Comparison of ENCODE assay signal across 9 mouse cellular contexts in the genomic region with DNA sequence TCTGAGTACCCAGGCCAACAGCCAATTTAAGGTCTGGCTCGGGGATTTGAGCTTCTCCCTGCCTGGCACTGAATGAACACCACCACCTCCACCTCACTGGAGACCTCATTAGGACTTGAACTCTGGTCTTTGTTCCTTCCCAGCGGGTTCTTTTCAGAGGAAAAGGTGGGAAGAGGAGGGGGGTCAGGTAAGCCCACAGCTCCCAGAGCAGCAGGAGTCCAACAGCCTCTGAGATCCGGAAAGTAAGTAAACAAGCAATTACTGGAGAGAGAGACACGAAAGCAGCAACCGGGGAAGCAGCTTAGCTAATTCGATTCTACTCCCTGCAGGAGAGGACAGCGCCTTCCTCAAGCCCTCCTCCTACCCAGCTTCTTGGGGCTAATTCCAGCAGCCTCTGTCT. TPM values are rescaled to one million over a fixed set of nuclear protein-coding genes. Genes with fewer than 3 reads are reported as not detected.
DNase-seq lines count a peak whose midpoint lies in the region; ATAC-seq and TF ChIP-seq lines count a peak whose summit lies in the region.
"Had no signal": no experiment of that assay in that cellular context is flagged by ENCODE, and none has a peak within 500 bp of the region (broad histone marks: within the 10 kb centered on the region; RNA-seq: fewer than 3 reads in every experiment).

No protein-coding gene starts in this region.

- DNase-seq in heart, postnatal 10 days = no peak
- DNase-seq in hindbrain, postnatal 0 days (ENCODE audit: low spot score) = no peak
- DNase-seq in ovary, postnatal 10 days (ENCODE audit: low spot score) = no peak
- no peak for DNase-seq in cerebellum, adult 9-11 months
- no peak for DNase-seq in cerebellum, postnatal 25 days
- DNase-seq: cerebellum, adult 2 months had no signal

- H3K27me3 ChIP-seq in heart, embryonic 13.5 days (replicated peaks) = no peaks in the 10 kb centered on the region
- no peaks in the 10 kb centered on the region for H3K27me3 ChIP-seq in hindbrain, postnatal 0 days (ENCODE audit: insufficient read depth, low read length)
- no peaks in the 10 kb centered on the region for H3K27me3 ChIP-seq in midbrain, embryonic 15.5 days (replicated peaks)

- peak overlapping the region; percentile 48; the same call in 1 of the 2 replicates for H3K9ac ChIP-seq in heart, embryonic 13.5 days
- H3K9ac ChIP-seq in hindbrain, postnatal 0 days (replicated peaks; ENCODE audit: low read length) = no peak overlapping the region
- H3K9ac ChIP-seq in midbrain, embryonic 15.5 days = no peak overlapping the region

- no peaks in the 10 kb centered on the region for H3K9me3 ChIP-seq in heart, embryonic 13.5 days
- no peaks in the 10 kb centered on the region for H3K9me3 ChIP-seq in hindbrain, postnatal 0 days (ENCODE audit: low read length)
- no peaks in the 10 kb centered on the region for H3K9me3 ChIP-seq in midbrain, embryonic 15.5 days

- TF ChIP-seq CTCF in hindbrain, postnatal 0 days (IDR thresholded peaks at IDR 0.05; ENCODE audit: low read depth) = no peak

- WGBS in heart, embryonic 13.5 days = 19% methylated on average over 7 of the region's 7 CpGs
- 12% methylated on average over 7 of the region's 7 CpGs for WGBS in hindbrain, postnatal 0 days
- 7% methylated on average over 7 of the region's 7 CpGs for WGBS in midbrain, embryonic 15.5 days

- H3K36me3 ChIP-seq in heart, embryonic 13.5 days = no peaks in the 10 kb centered on the region
- H3K36me3 ChIP-seq in hindbrain, postnatal 0 days (ENCODE audit: insufficient read depth, low read length) = no peaks in the 10 kb centered on the region
- H3K36me3 ChIP-seq in midbrain, embryonic 15.5 days (replicated peaks) = no peaks in the 10 kb centered on the region

- peaks cover 80% of the 10 kb centered on the region for H3K4me1 ChIP-seq in heart, embryonic 13.5 days
- peaks cover 36% of the 10 kb centered on the region for H3K4me1 ChIP-seq in brown adipose tissue, adult 24 weeks (ENCODE audit: control insufficient read depth, insufficient read depth, insufficient read length, low read length)
- peaks cover 28% of the 10 kb centered on the region for H3K4me1 ChIP-seq in hindbrain, postnatal 0 days (ENCODE audit: insufficient read depth, low read length)
- peaks cover 52% of the 10 kb centered on the region for H3K4me1 ChIP-seq in midbrain, embryonic 15.5 days

- no peak overlapping the region for H3K4me3 ChIP-seq in heart, embryonic 13.5 days
- no peak overlapping the region for H3K4me3 ChIP-seq in brown adipose tissue, adult 24 weeks (ENCODE audit: insufficient read depth, low read depth, low read length)
- no peak overlapping the region for H3K4me3 ChIP-seq in hindbrain, postnatal 0 days (ENCODE audit: low read length)
- H3K4me3 ChIP-seq in midbrain, embryonic 15.5 days = no peak overlapping the region

- intact Hi-C loops in heart, postnatal 10 days (cut with DNase I) = no loop called here

- H3K4me2 ChIP-seq in heart, embryonic 13.5 days = 0 out of 2 replicates have a peak overlapping the region, but pooled peaks have one; percentile 2
- no peak overlapping the region for H3K4me2 ChIP-seq in hindbrain, postnatal 0 days (ENCODE audit: low read depth, low read length)
- H3K4me2 ChIP-seq in midbrain, embryonic 15.5 days = no peak overlapping the region

- ATAC-seq in heart, embryonic 13.5 days (ENCODE audit: extremely low read depth, insufficient number of reproducible peaks, low FRiP score, low TSS enrichment) = no peak
- no peak for ATAC-seq in hindbrain, postnatal 0 days
- no peak for ATAC-seq in midbrain, embryonic 15.5 days (replicated peaks)

- H3K27ac ChIP-seq in heart, embryonic 13.5 days (replicated peaks) = peak overlapping the region; percentile 63
- peak overlapping the region; percentile 46 for H3K27ac ChIP-seq in brown adipose tissue, adult 24 weeks (replicated peaks; ENCODE audit: low read depth, low read length)
- 0 out of 2 replicates have a peak overlapping the region, but pooled peaks have one; percentile 23 for H3K27ac ChIP-seq in hindbrain, postnatal 0 days
- H3K27ac ChIP-seq in midbrain, embryonic 15.5 days = peak overlapping the region; percentile 78

RNA-seq across cellular contexts. Expression of gene Ier5, which starts 13.0 kb away (rescaled TPM):
- polyA plus RNA-seq in heart, embryonic 13.5 days (2015; fragmentation: Nextera tagmentation; extraction: Ambion mirVana) = 3.6 and 3.8 TPM in 2 replicates
- 10 to 100 TPM; 20.4 to 22.6 TPM for total RNA-seq in heart, postnatal 10 days (2021)
- 3.2 and 5.6 TPM in 2 replicates for polyA plus RNA-seq in brown adipose tissue, adult 24 weeks (2012; ENCODE audit: insufficient read depth, insufficient read length, missing spikeins)
- total RNA-seq in hindbrain, postnatal 0 days (2014; rRNA removed) = 51.4 and 60.5 TPM in 2 replicates
- 5.2 and 5.7 TPM in 2 replicates for polyA plus RNA-seq in hindbrain, postnatal 0 days (2015; fragmentation: Nextera tagmentation; extraction: Ambion mirVana)
- polyA plus RNA-seq in midbrain, embryonic 15.5 days (2015; fragmentation: Nextera tagmentation; extraction: Ambion mirVana) = 7.2 and 9.4 TPM in 2 replicates

Comparison
In these comparisons a context has a peak if more than half of its experiments do, and no peak if none do; other contexts are left out.
1. H3K27ac ChIP-seq: peak in every context shown above with its lines; median percentile 78 in midbrain, embryonic 15.5 days; 63 in heart, embryonic 13.5 days; 46 in brown adipose tissue, adult 24 weeks; 23 in hindbrain, postnatal 0 days.